Mouse (Mus musculus) adrenal gland, postnatal 4 days (tissue): Measurements from ENCODE around the gene Matn4. TPM values are rescaled to one million over a fixed set of nuclear protein-coding genes. Genes with fewer than 3 reads are reported as not detected.
"Not testable (repeated sequence)": the region's sequence is repeated elsewhere in the genome, so short reads cannot be mapped to it uniquely, and the experiment has no call there.

Experiments used
- DNase-seq, 2 experiments: peaks; one replicate each; pipeline ENCODE4 v3.0.0; 2021 to 2022; ENCODE audit warnings: low spot score in 2 of 2, mixed read lengths in 2 of 2
- microRNA-seq: library from miRNA; unstranded; fragments of <30 nt; microRNA quantifications from one replicate; pipeline ENCODE4 v1.2.0, GENCODE M21; 2021
- total RNA-seq, 2 experiments: library from RNA; stranded (reverse); gene quantifications; 2 replicates each; pipeline ENCODE4 v1.2.3; 2021

Gene Matn4
- total RNA-seq, 2 experiments from 2014 or later: 4.7 to 4.9 TPM

- DNase-seq: no peak
Measured at GRCm38 (mm10) chr2:164373187-164373586, 31.8 kb downstream of the Matn4 start.

- DNase-seq: no peak
Measured at GRCm38 (mm10) chr2:164372408-164373053, 32.4 kb downstream of the Matn4 start.

GRCm38 (mm10) chr2:164371371-164371770 lies 33.6 kb downstream of the Matn4 start:
- DNase-seq: no peak

- no peak for DNase-seq
Measured at GRCm38 (mm10) chr2:164368620-164369105, 36.3 kb downstream of the Matn4 start.

GRCm38 (mm10) chr2:164366947-164367346 lies 38.0 kb downstream of the Matn4 start:
- DNase-seq: no peak

- no peak for DNase-seq
Measured at GRCm38 (mm10) chr2:164360974-164361657, 43.8 kb downstream of the Matn4 start.

GRCm38 (mm10) chr2:164359668-164360067 lies 45.3 kb downstream of the Matn4 start:
- no peak for DNase-seq

- no peak for DNase-seq
Measured at GRCm38 (mm10) chr2:164359031-164359430, 45.9 kb downstream of the Matn4 start.

- DNase-seq: no peak
Measured at GRCm38 (mm10) chr2:164358373-164358772, 46.6 kb downstream of the Matn4 start.

- DNase-seq: no peak
Measured at GRCm38 (mm10) chr2:164356177-164356967, 48.6 kb downstream of the Matn4 start.

- no peak for DNase-seq
Measured at GRCm38 (mm10) chr2:164353356-164353755, 51.6 kb downstream of the Matn4 start.

GRCm38 (mm10) chr2:164352697-164353096 lies 52.3 kb downstream of the Matn4 start:
- no peak for DNase-seq

GRCm38 (mm10) chr2:164348980-164349379 lies 56.0 kb downstream of the Matn4 start:
- no peak for DNase-seq

GRCm38 (mm10) chr2:164347697-164348096 lies 57.3 kb downstream of the Matn4 start:
- DNase-seq: not testable (repeated sequence)

- DNase-seq: not testable (repeated sequence)
Measured at GRCm38 (mm10) chr2:164343732-164344131, 61.2 kb downstream of the Matn4 start.

Small RNAs within 50 kb of the gene (microRNA-seq; reads per million reads assigned to microRNA genes)
- not detected for gene Mir7678

Other genes with a start within 250 kb of the Matn4 start
- gene Kcns1, start 234.0 kb downstream of the Matn4 start, total RNA-seq: under 1 TPM; 0.20 to 0.40 TPM
- not detected for gene Wfdc5, start 222.4 kb downstream of the Matn4 start, total RNA-seq
- gene Wfdc12, start 214.6 kb downstream of the Matn4 start, total RNA-seq: not detected
- gene Wfdc15a, start 205.0 kb downstream of the Matn4 start, total RNA-seq: not detected
- gene Wfdc15b, start 183.5 kb downstream of the Matn4 start, total RNA-seq: 1 to 10 TPM in 1 of 2 experiments, not detected in 1; 6.0 TPM
- not detected for gene Svs2, start 166.7 kb downstream of the Matn4 start, total RNA-seq
- not detected for gene Svs3b, start 148.5 kb downstream of the Matn4 start, total RNA-seq
- gene Svs4, start 126.7 kb downstream of the Matn4 start, total RNA-seq: not detected
- gene Svs3a, start 115.9 kb downstream of the Matn4 start, total RNA-seq: not detected
- not detected for gene Svs6, start 88.4 kb downstream of the Matn4 start, total RNA-seq
- gene Svs5, start 72.4 kb downstream of the Matn4 start, total RNA-seq: under 1 TPM in 1 of 2 experiments, not detected in 1; 0.71 TPM
- gene Slpi, start 16.1 kb downstream of the Matn4 start, total RNA-seq: 1 to 10 TPM; 7.8 to 9.0 TPM
- gene Rbpjl, start 2.0 kb downstream of the Matn4 start, total RNA-seq: 10 to 100 TPM in 1 of 2 experiments, under 1 TPM in 1; 0.14 to 14.6 TPM
- gene Sdc4, start 38.7 kb upstream of the Matn4 start, total RNA-seq: 10 to 100 TPM; 75.2 to 93.9 TPM
- 10 to 100 TPM; 34.7 to 35.0 TPM for gene Sys1, start 51.8 kb upstream of the Matn4 start, total RNA-seq
- gene Gm20458, start 55.8 kb upstream of the Matn4 start, total RNA-seq: 1 to 10 TPM in 1 of 2 experiments, under 1 TPM in 1; 0.48 to 3.0 TPM
- not detected for gene Trp53tg5, start 68.6 kb upstream of the Matn4 start, total RNA-seq
- gene Dbndd2, start 80.9 kb upstream of the Matn4 start, total RNA-seq: 10 to 100 TPM; 10.9 to 17.1 TPM
- gene Pigt, start 92.4 kb upstream of the Matn4 start, total RNA-seq: 100 to 1,000 TPM; 133 to 134 TPM
- 10 to 100 TPM in 1 of 2 experiments, 1 to 10 TPM in 1; 1.9 to 49.1 TPM for gene Wfdc2, start 157.3 kb upstream of the Matn4 start, total RNA-seq
- not detected for gene Spint3, start 168.3 kb upstream of the Matn4 start, total RNA-seq
- 1 to 10 TPM in 1 of 2 experiments, under 1 TPM in 1; 0.48 to 1.2 TPM for gene Wfdc6a, start 180.3 kb upstream of the Matn4 start, total RNA-seq
- gene Eppin, start 188.4 kb upstream of the Matn4 start, total RNA-seq: not detected
- not detected for gene Wfdc6b, start 208.4 kb upstream of the Matn4 start, total RNA-seq
- gene Wfdc8, start 208.5 kb upstream of the Matn4 start, total RNA-seq: under 1 TPM; 0.20 to 0.39 TPM
- not detected for gene Wfdc16, start 233.6 kb upstream of the Matn4 start, total RNA-seq